Mouse (Mus musculus) hindbrain, embryonic 11.5 days (tissue): ENCODE results near the gene Stab1. TPM values are rescaled to one million over a fixed set of nuclear protein-coding genes. Genes with fewer than 3 reads are reported as not detected.

ENCODE experiments used
- ATAC-seq: fragments of 200-750 bp; cut with Nextera tagmentation; 2 replicates; pipeline ENCODE4 v1.8.0; 2017; ENCODE audit warnings: mild to moderate bottlenecking, moderate TSS enrichment, moderate library complexity; ENCODE audit not compliant: low FRiP score
- DNase-seq: peaks from one replicate; pipeline ENCODE4 v3.0.0-alpha.2; 2015; ENCODE audit warnings: low spot score
- H3K27ac ChIP-seq: fragments of 300-500 bp; sonication (generic); 2 replicates; pipeline ENCODE4 v1.5.1; 2014; ENCODE audit warnings: mild to moderate bottlenecking, low read depth, low read length
- H3K27me3 ChIP-seq: fragments of 300-500 bp; sonication (generic); 2 replicates; pipeline ENCODE4 v1.6.1; 2014; ENCODE audit warnings: mild to moderate bottlenecking, low read length, moderate library complexity, mixed read lengths; ENCODE audit not compliant: control insufficient read depth, insufficient read depth
- H3K36me3 ChIP-seq: fragments of 300-500 bp; sonication (generic); 2 replicates; pipeline ENCODE4 v1.6.1; 2014; ENCODE audit warnings: mild to moderate bottlenecking, low read length, moderate library complexity, mixed read lengths; ENCODE audit not compliant: control insufficient read depth, insufficient read depth
- H3K4me1 ChIP-seq: fragments of 300-500 bp; sonication (generic); replicated peaks from 2 replicates; pipeline ENCODE4 v1.6.1; 2014; ENCODE audit warnings: low read length, mixed read lengths; ENCODE audit not compliant: control insufficient read depth, insufficient read depth
- H3K4me2 ChIP-seq: fragments of 300-500 bp; sonication (generic); replicated peaks from 2 replicates; pipeline ENCODE4 v1.6.1; 2014; ENCODE audit warnings: mild to moderate bottlenecking, low read depth, low read length
- H3K4me3 ChIP-seq: fragments of 300-500 bp; sonication (generic); 2 replicates; pipeline ENCODE4 v1.5.1; 2014; ENCODE audit warnings: low read depth, low read length
- H3K9ac ChIP-seq: fragments of 300-500 bp; sonication (generic); 2 replicates; pipeline ENCODE4 v1.6.1; 2014; ENCODE audit warnings: low read depth, low read length
- H3K9me3 ChIP-seq: fragments of 300-500 bp; sonication (generic); 2 replicates; pipeline ENCODE4 v1.6.1; 2016; ENCODE audit warnings: low read length; ENCODE audit not compliant: control insufficient read depth
- WGBS: fragments of 180-500 bp; shearing (Covaris S2); extraction: QIAGEN DNeasy Blood & Tissue Kit; methylation state at CpG from one replicate; pipeline ENCODE4 v1.1.7; 2014; 5-methylcytosine and 5-hydroxymethylcytosine counted together
- polyA plus RNA-seq: library from polyadenylated mRNA; unstranded; fragments of >200 nt; fragmentation: Nextera tagmentation; extraction: Ambion mirVana; gene quantifications from 2 replicates; pipeline ENCODE4 v1.2.1, GENCODE M21; 2014

Stab1 gene
- polyA plus RNA-seq, 1 experiment from 2014 or later: 25.5 TPM

DNA sequence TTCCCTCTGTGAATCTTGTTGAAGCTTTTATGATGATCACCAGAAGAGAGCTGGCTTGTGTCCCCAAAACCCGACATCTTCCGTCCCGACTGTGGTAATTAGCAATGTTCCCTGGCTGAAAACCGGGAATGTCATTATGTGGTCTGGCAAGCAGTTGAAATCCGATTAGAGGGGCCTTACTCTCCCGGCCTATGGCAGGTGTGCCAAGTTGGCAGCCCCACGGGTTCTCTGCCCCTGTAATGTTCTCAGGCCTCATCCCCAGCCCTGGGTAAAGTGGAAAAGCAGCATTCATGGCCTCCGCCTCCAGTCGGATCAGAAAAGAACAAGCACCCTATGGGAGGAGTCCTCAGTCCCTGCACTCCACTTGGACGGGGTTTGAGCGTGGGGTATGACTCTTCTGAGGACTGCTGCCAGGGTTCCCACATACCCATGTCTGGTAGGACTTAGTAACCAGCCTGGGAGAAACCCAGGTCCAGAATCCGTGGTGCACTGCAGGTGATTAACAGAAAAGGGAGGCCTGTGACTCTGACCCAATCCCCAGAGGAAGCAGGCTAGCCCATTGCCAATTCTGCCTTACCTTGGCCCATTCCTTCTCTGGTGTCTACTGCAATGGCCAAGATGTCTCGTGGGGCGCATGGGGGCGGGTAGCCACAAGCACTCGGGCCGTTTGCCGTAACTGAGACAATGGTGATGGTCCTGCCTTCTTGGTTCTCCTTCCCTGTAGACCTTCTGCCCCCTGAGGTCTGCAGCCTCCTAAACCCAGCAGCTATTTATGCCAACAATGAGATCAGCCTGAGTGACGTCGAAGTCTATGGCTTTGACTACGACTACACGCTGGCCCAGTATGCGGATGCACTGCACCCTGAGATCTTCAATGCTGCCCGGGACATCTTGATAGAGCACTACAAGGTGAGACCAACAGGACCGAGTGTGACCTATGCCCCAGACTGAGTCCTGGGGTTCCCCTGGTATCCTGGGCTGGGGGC, 34.1 kb downstream of the Stab1 start:
- Histone ChIP-seq H3K27ac (no peak overlapping the region), H3K4me3 (no peak overlapping the region), H3K9ac (no peak overlapping the region), H3K4me2 (no peak overlapping the region), H3K27me3 (no peaks in the 10 kb centered on the region), H3K4me1 (peaks cover 9% of the 10 kb centered on the region; the same call in 1 of the 2 replicates), H3K9me3 (no peaks in the 10 kb centered on the region), H3K36me3 (peaks cover 33% of the 10 kb centered on the region)
- no peak for ATAC-seq
- no peak for DNase-seq
- WGBS: 92% methylated on average over 25 of the region's 25 CpGs

- peaks cover 24% of the 10 kb centered on the region for H3K36me3 ChIP-seq
- H3K4me2 ChIP-seq: peak overlapping the region; percentile 14; the same call in 1 of the 2 replicates
- no peaks in the 10 kb centered on the region for H3K9me3 ChIP-seq
- H3K27ac ChIP-seq: no peak overlapping the region
- no peak for DNase-seq
- H3K4me3 ChIP-seq: no peak overlapping the region
- no peak overlapping the region for H3K9ac ChIP-seq
- no peaks in the 10 kb centered on the region for H3K27me3 ChIP-seq
- no peak for ATAC-seq
- peaks cover 9% of the 10 kb centered on the region; the same call in 1 of the 2 replicates for H3K4me1 ChIP-seq
- WGBS: 79% methylated on average over 11 of the region's 11 CpGs
Measured at GRCm38 (mm10) chr14:31133023-31133665, 35.3 kb downstream of the Stab1 start.

- peaks cover 9% of the 10 kb centered on the region; the same call in 1 of the 2 replicates for H3K4me1 ChIP-seq
- no peak overlapping the region for H3K27ac ChIP-seq
- no peak for DNase-seq
Measured at GRCm38 (mm10) chr14:31132491-31132975, 35.9 kb downstream of the Stab1 start.

DNA sequence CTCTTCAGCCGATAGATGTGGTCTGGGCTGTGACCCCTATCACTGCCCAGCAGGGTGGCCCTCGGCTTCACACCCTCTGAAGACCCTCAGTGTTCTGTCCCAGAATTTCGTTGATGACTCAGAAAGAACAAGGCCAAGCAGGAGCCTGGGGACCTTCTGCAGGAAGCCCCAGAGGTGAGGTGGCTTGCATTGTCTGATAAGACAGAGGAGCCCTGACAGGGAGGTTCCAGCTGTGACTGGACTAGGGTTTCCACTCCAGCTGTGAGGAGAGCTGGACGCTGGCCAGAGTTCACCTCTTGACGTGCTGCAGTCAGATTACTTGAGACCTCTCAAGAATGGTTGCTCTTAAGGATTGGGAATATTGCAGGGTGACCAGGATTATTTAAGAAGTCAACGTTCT, 36.4 kb downstream of the Stab1 start:
- ATAC-seq (no peak), DNase-seq (no peak)
- H3K4me1 ChIP-seq: peaks cover 9% of the 10 kb centered on the region; the same call in 1 of the 2 replicates
- 9% methylated on average over 6 of the region's 6 CpGs for WGBS
- peak overlapping the region; percentile 94 for H3K9ac ChIP-seq
- peaks cover 18% of the 10 kb centered on the region for H3K36me3 ChIP-seq
- H3K4me2 ChIP-seq: peak overlapping the region; percentile 61
- no peaks in the 10 kb centered on the region for H3K27me3 ChIP-seq
- H3K9me3 ChIP-seq: no peaks in the 10 kb centered on the region
- H3K4me3 ChIP-seq: peak overlapping the region; percentile 86
- H3K27ac ChIP-seq: no peak overlapping the region; the same call in 1 of the 2 replicates

More at GRCm38 (mm10) chr14:31132491-31132975, 35.9 kb downstream of the Stab1 start:
- Histone ChIP-seq H3K4me3 (peak overlapping the region; percentile 86), H3K9ac (peak overlapping the region; percentile 94), H3K27me3 (no peaks in the 10 kb centered on the region), H3K9me3 (no peaks in the 10 kb centered on the region), H3K4me2 (peak overlapping the region; percentile 61), H3K36me3 (peaks cover 21% of the 10 kb centered on the region)
- ATAC-seq: no peak
- 84% methylated on average over 7 of the region's 7 CpGs for WGBS

DNA sequence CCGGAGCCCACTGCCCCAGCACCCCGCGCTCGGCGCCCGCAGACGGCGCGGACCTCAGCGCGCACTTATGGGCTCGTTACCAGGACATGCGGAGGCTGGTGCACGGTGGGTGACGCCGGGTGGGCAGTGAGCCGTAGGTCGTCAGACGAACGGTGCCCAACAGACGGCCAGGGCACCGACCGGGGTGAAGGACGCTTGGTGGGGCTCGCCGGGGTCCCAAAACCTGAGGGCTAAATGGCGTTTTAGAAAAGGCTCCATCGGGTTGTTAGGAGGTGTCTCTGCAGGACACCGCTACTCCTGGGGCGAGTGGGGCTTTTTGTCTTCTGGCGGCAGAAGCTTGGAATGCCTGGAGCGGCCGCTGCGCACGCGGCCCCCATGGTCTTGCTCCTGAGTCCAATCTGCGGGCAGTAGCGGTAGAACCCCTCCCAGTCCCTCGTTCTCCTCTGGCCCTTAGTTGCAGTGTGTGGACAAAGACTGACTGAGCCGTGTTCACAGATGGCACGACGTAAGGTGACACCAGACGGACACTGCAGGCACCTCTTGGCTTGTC, 37.1 kb downstream of the Stab1 start:
- Histone ChIP-seq H3K27ac (peak overlapping the region; percentile 89), H3K4me1 (peaks cover 9% of the 10 kb centered on the region; the same call in 1 of the 2 replicates), H3K4me3 (peak overlapping the region; percentile 86), H3K9ac (peak overlapping the region; percentile 94), H3K27me3 (no peaks in the 10 kb centered on the region), H3K9me3 (no peaks in the 10 kb centered on the region), H3K4me2 (peak overlapping the region; percentile 61), H3K36me3 (peaks cover 11% of the 10 kb centered on the region)
- DNase-seq: peak; percentile 66
- peak; percentile 8 for ATAC-seq
- under 1% methylated on average over 43 of the region's 43 CpGs for WGBS

GRCm38 (mm10) chr14:31130236-31131220, 37.9 kb downstream of the Stab1 start, which contains the start of gene Nt5dc2:
Nt5dc2 (plus strand) TSS chr14:31131053.
- Histone ChIP-seq H3K9ac (peak within 1 kb of the TSS; percentile 94), H3K36me3 (peaks cover 4% of the 10 kb centered on the region; the same call in 1 of the 2 replicates), H3K9me3 (no peaks in the 10 kb centered on the region), H3K4me3 (peak within 1 kb of the TSS; percentile 86), H3K4me1 (peaks cover 9% of the 10 kb centered on the region; the same call in 1 of the 2 replicates), H3K4me2 (peak within 1 kb of the TSS; percentile 61), H3K27me3 (no peaks in the 10 kb centered on the region), H3K27ac (peak within 1 kb of the TSS; percentile 89)
- DNase-seq (peak; percentile 96), ATAC-seq (peak; percentile 86)
- WGBS: 6% methylated on average over 50 of the region's 63 CpGs

- Histone ChIP-seq H3K4me1 (peaks cover 9% of the 10 kb centered on the region; the same call in 1 of the 2 replicates), H3K4me3 (peak overlapping the region; percentile 86; the same call in 1 of the 2 replicates), H3K9ac (no peak overlapping the region), H3K27ac (peak overlapping the region; percentile 89), H3K4me2 (no peak overlapping the region; the same call in 1 of the 2 replicates), H3K27me3 (no peaks in the 10 kb centered on the region), H3K9me3 (no peaks in the 10 kb centered on the region), H3K36me3 (no peaks in the 10 kb centered on the region)
- ATAC-seq (no peak), DNase-seq (no peak)
- 70% methylated on average over 15 of the region's 15 CpGs for WGBS
Measured at GRCm38 (mm10) chr14:31129326-31130235, 38.9 kb downstream of the Stab1 start.
